Mouse (Mus musculus) kidney, postnatal 0 days (tissue): Measurements from ENCODE around the gene Larp6. TPM values are rescaled to one million over a fixed set of nuclear protein-coding genes. Genes with fewer than 3 reads are reported as not detected.
A peak's percentile ranks its signal among the peaks of the same experiment; 100 is the strongest.

Experiments used
- ATAC-seq: fragments of 200-750 bp; cut with Nextera tagmentation; replicated peaks from 2 replicates; pipeline ENCODE4 v1.8.0; 2017; ENCODE audit warnings: low read depth, moderate number of reproducible peaks, moderate TSS enrichment, moderate library complexity; ENCODE audit not compliant: low FRiP score
- DNase-seq: peaks from one replicate; pipeline ENCODE4 v3.0.0-alpha.2; 2016; ENCODE audit warnings: low spot score
- H3K27ac ChIP-seq: fragments of 300-500 bp; sonication (generic); 2 replicates; pipeline ENCODE4 v1.5.1; 2014; ENCODE audit warnings: mild to moderate bottlenecking
- H3K27me3 ChIP-seq: fragments of 300-500 bp; sonication (generic); 2 replicates; pipeline ENCODE4 v1.6.1; 2014; ENCODE audit warnings: low read length, mixed read lengths; ENCODE audit not compliant: insufficient read depth
- H3K36me3 ChIP-seq: fragments of 300-500 bp; sonication (generic); 2 replicates; pipeline ENCODE4 v1.6.1; 2014; ENCODE audit warnings: low read length, mixed read lengths; ENCODE audit not compliant: insufficient read depth
- H3K4me1 ChIP-seq: fragments of 300-500 bp; sonication (generic); replicated peaks from 2 replicates; pipeline ENCODE4 v1.6.1; 2014; ENCODE audit warnings: antibody characterized with exemption, low read length, mixed read lengths; ENCODE audit not compliant: insufficient read depth
- H3K4me2 ChIP-seq: fragments of 300-500 bp; sonication (generic); 2 replicates; pipeline ENCODE4 v1.6.1; 2014; ENCODE audit warnings: mild to moderate bottlenecking, low read length, moderate library complexity, mixed read lengths
- H3K4me3 ChIP-seq: fragments of 300-500 bp; sonication (generic); replicated peaks from 2 replicates; pipeline ENCODE4 v1.5.1; 2014; ENCODE audit warnings: low read depth, low read length
- H3K9ac ChIP-seq: fragments of 300-500 bp; sonication (generic); 2 replicates; pipeline ENCODE4 v1.6.1; 2014; ENCODE audit warnings: low read depth, low read length
- H3K9me3 ChIP-seq: fragments of 300-500 bp; sonication (generic); replicated peaks from 2 replicates; pipeline ENCODE4 v1.6.1; 2016; ENCODE audit warnings: low read length, inconsistent platforms, mixed read lengths
- CTCF ChIP-seq: IDR thresholded peaks from 2 replicates; pipeline ENCODE4 v1.5.1; 2016; ENCODE audit warnings: antibody characterized with exemption, low read depth, mild to moderate bottlenecking, moderate library complexity
- WGBS: fragments of 180-500 bp; shearing (Covaris S2); extraction: QIAGEN DNeasy Blood & Tissue Kit; methylation state at CpG from one replicate; pipeline ENCODE4 v1.1.7; 2014; 5-methylcytosine and 5-hydroxymethylcytosine counted together
- polyA plus RNA-seq: library from polyadenylated mRNA; unstranded; fragments of >200 nt; fragmentation: Nextera tagmentation; extraction: Ambion mirVana; gene quantifications from 2 replicates; pipeline ENCODE4 v1.2.1, GENCODE M21; 2015

Gene Larp6
- polyA plus RNA-seq, 1 experiment from 2014 or later: 2.4 TPM

DNA sequence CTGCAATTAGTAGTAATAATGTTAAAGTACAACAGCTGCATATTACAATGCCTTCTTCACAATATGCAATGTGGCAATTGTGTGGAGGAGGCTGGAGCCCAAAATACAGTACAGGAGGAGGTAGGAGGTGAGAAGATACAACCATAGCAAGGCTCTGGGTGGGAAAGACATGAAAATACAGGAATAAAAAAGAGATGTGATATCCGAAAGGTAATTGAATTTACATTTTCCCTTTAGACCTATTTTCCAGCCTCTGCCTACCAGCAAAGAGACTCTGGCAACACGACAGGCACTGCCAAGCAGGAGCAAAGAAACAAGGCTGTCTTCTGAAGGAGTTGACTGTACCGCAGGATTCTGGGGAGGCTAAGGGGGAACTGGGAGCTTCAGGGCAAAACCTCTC, 6.9 kb downstream of the Larp6 start:
- no peak overlapping the region for H3K4me3 ChIP-seq
- no peaks in the 10 kb centered on the region for H3K4me1 ChIP-seq
- H3K9me3 ChIP-seq: no peaks in the 10 kb centered on the region
- no peak overlapping the region for H3K27ac ChIP-seq
- H3K4me2 ChIP-seq: no peak overlapping the region
- ATAC-seq: no peak
- TF ChIP-seq CTCF: no peak
- no peaks in the 10 kb centered on the region for H3K36me3 ChIP-seq
- H3K9ac ChIP-seq: no peak overlapping the region
- DNase-seq: no peak
- 83% methylated on average over 3 of the region's 3 CpGs for WGBS
- H3K27me3 ChIP-seq: no peaks in the 10 kb centered on the region

DNA sequence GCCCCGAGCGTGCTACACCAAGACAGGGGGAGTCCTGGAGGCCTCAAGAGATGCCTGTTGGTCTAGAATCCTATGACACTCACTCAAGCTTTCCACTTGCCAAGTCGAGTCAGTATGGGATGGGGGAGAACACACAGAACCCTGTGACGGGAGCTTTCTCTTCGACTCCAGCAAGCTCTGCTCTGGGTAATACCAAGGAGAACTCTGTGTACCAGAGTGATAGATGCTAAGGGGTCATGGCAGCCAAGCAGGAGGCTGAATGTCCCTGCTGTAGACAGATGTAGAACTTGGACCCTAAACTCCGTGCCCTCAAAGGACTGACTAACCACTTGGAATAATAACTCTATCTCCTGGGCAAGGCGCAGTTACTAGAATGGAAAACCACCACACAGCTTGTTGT, 12.2 kb downstream of the Larp6 start:
- H3K4me3 ChIP-seq: no peak overlapping the region
- no peak overlapping the region for H3K27ac ChIP-seq
- 95% methylated on average over 7 of the region's 7 CpGs for WGBS
- no peak for TF ChIP-seq CTCF
- H3K36me3 ChIP-seq: no peaks in the 10 kb centered on the region
- no peak overlapping the region for H3K9ac ChIP-seq
- no peaks in the 10 kb centered on the region for H3K27me3 ChIP-seq
- H3K4me1 ChIP-seq: no peaks in the 10 kb centered on the region
- H3K9me3 ChIP-seq: no peaks in the 10 kb centered on the region
- no peak for ATAC-seq
- no peak for DNase-seq
- no peak overlapping the region for H3K4me2 ChIP-seq

DNA sequence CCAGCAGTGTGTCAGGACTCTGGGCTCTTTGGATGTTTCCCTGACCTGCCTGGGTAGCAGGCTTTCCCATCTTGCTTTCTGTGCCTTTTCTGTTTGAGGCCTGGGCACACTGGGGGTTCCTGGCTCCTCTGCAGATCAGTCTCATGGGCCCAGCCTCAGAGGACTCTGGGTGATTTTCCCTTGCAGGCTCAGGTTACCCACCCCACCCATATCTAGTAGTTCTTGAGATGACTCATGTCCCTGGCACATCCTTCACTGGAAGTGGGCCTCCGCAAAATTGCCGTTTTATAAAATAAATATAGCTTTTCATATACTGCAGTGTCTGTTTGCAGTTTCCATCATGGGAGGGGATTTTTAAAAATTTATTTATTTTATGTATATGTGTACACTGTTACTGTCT, 21.5 kb downstream of the Larp6 start:
- H3K36me3 ChIP-seq: 0 out of 2 replicates have a peak, but pooled peaks cover 4% of the 10 kb centered on the region
- H3K27ac ChIP-seq: no peak overlapping the region
- H3K9me3 ChIP-seq: no peaks in the 10 kb centered on the region
- H3K4me2 ChIP-seq: no peak overlapping the region
- no peaks in the 10 kb centered on the region for H3K27me3 ChIP-seq
- DNase-seq: no peak
- WGBS: 92% methylated on average over 2 of the region's 2 CpGs
- no peak overlapping the region for H3K9ac ChIP-seq
- TF ChIP-seq CTCF: no peak
- no peaks in the 10 kb centered on the region for H3K4me1 ChIP-seq
- no peak overlapping the region for H3K4me3 ChIP-seq
- ATAC-seq: no peak

DNA sequence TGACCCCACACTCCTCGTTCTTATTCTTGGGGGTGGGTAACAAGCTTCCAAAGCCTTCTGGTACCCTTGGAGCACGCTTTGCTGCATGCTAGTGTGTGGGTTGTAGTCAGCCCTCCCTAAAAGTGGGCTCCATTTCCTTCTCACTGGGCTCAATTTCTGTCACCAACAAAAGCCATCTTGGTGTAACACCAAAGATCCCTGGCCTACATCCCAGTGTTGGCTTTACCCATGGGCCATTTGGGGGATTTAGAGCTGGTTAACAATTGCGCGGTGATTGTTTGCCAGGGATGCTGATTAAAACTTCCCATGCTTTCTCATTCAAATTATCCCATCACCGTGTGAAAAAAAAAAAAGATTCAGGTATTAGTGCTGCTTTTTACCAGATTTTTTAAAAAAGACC, 26.3 kb downstream of the Larp6 start:
- Histone ChIP-seq H3K27me3 (no peaks in the 10 kb centered on the region), H3K4me2 (no peak overlapping the region), H3K36me3 (0 out of 2 replicates have a peak, but pooled peaks cover 4% of the 10 kb centered on the region), H3K27ac (no peak overlapping the region), H3K9ac (no peak overlapping the region), H3K9me3 (no peaks in the 10 kb centered on the region), H3K4me3 (no peak overlapping the region), H3K4me1 (0 out of 2 replicates have a peak, but pooled peaks cover 9% of the 10 kb centered on the region)
- 91% methylated on average over 5 of the region's 5 CpGs for WGBS
- DNase-seq (no peak), ATAC-seq (no peak)
- TF ChIP-seq CTCF: no peak

DNA sequence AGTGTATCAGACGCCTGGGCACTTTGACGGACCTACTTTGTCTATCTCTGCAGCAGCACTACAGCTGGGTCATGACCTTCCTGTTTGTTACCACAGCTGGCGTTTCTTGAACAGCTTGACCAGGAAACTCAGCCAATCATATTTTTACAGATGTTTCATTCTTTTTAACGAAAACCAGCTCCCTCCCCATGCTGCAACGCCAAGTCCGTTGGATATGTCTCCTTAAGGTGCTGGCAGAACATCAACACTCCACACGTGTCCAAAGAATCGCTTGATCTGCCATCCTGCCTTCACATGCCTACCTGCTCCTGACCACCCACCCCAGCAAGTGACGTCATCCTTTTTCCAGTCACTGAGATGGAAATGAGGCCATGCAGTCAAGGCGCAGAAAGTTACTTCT, 28.6 kb downstream of the Larp6 start:
- no peak overlapping the region for H3K27ac ChIP-seq
- H3K4me1 ChIP-seq: 0 out of 2 replicates have a peak, but pooled peaks cover 9% of the 10 kb centered on the region
- H3K36me3 ChIP-seq: 0 out of 2 replicates have a peak, but pooled peaks cover 4% of the 10 kb centered on the region
- no peaks in the 10 kb centered on the region for H3K9me3 ChIP-seq
- ATAC-seq (no peak), DNase-seq (no peak)
- H3K27me3 ChIP-seq: no peaks in the 10 kb centered on the region
- 47% methylated on average over 10 of the region's 10 CpGs for WGBS
- H3K9ac ChIP-seq: no peak overlapping the region
- TF ChIP-seq CTCF: no peak
- H3K4me2 ChIP-seq: no peak overlapping the region
- no peak overlapping the region for H3K4me3 ChIP-seq

DNA sequence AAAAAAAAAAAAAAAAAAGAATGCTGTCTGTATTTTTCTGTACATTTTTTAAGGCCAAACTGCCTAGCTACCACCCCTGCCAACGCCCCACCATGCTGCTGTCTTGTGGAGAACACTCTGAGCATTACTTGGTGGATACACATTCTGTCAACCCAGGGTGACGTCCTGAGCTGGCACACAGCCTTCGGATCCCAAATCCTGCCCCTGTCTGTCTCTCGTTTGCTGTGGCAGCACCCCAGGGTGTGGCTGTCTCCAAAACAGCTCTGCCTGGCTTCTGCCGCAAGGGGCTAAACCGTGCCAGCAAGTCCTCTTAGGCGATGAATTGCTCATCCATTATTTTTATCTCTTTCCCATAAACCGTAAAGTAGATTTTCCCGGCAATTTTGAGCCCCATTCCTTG, 29.7 kb downstream of the Larp6 start:
- Histone ChIP-seq H3K36me3 (0 out of 2 replicates have a peak, but pooled peaks cover 3% of the 10 kb centered on the region), H3K27me3 (no peaks in the 10 kb centered on the region), H3K9ac (no peak overlapping the region), H3K27ac (no peak overlapping the region), H3K4me2 (peak overlapping the region; percentile 55), H3K4me3 (no peak overlapping the region), H3K9me3 (no peaks in the 10 kb centered on the region), H3K4me1 (0 out of 2 replicates have a peak, but pooled peaks cover 9% of the 10 kb centered on the region)
- no peak for TF ChIP-seq CTCF
- no peak for ATAC-seq
- WGBS: 53% methylated on average over 9 of the region's 9 CpGs
- DNase-seq: no peak

DNA sequence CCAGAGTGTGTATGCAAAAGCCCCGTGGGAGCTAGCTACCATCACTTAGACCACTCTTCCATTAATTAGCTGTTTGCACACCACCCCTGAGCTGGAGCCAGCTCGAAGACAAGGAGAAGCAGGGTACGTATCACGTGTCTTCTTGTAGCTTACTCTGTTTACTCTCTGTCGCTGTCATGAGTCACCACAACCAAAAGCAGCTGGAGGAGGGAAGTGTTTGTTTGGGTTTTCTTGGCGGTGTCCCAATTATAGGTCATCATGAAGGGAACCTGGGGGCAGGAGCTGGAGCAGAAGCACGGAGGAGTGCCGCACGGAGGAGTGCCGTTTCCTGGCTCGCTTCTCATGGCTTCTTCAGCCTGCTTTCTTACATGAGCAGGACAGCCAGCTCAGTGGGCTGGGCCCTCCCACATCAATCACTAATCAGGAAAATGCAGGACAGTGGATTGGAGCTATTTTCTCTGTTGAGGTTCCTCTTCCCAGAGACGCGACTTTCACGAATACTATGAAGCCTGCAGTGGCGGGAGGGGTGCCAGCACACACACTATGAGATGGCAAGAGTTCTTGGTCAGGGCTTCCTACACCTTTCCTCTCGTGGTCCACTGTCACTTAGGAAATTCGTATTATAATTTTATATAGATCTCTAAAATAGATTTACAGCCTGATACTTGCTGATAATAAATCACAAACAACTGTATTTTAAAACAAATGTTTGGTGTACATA, 30.6 kb downstream of the Larp6 start:
- WGBS: 15% methylated on average over 17 of the region's 17 CpGs
- H3K27ac ChIP-seq: no peak overlapping the region
- peak overlapping the region; percentile 13; the same call in 1 of the 2 replicates for H3K4me3 ChIP-seq
- H3K36me3 ChIP-seq: no peaks in the 10 kb centered on the region
- peak; percentile 77 for ATAC-seq
- no peak for TF ChIP-seq CTCF
- no peaks in the 10 kb centered on the region for H3K9me3 ChIP-seq
- 0 out of 2 replicates have a peak, but pooled peaks cover 9% of the 10 kb centered on the region for H3K4me1 ChIP-seq
- peak overlapping the region; percentile 55 for H3K4me2 ChIP-seq
- no peak overlapping the region; the same call in 1 of the 2 replicates for H3K9ac ChIP-seq
- no peaks in the 10 kb centered on the region for H3K27me3 ChIP-seq
- DNase-seq: peak; percentile 81
